Mouse (Mus musculus): ENCODE results near the gene Myo7a.

- TF ChIP-seq POLR2A (IDR thresholded peaks at IDR 0.05; ENCODE audit: insufficient read depth, low read length), result no peak
- TF ChIP-seq CTCF (IDR thresholded peaks at IDR 0.05; ENCODE audit: low read depth, low read length), result no peak
- TF ChIP-seq EP300 (IDR thresholded peaks at IDR 0.05; ENCODE audit: insufficient read depth, low read depth, low read length), result no peak
Measured at GRCm38 (mm10) chr7:98152400-98152799, 33.1 kb upstream of the Myo7a start.
